Mouse (Mus musculus) spleen, adult 2 months (tissue): ENCODE data around the gene Trim13. TPM values are rescaled to one million over a fixed set of nuclear protein-coding genes. Genes with fewer than 3 reads are reported as not detected.
A peak's percentile ranks its signal among the peaks of the same experiment; 100 is the strongest.
"Not testable (repeated sequence)": the region's sequence is repeated elsewhere in the genome, so short reads cannot be mapped to it uniquely, and the experiment has no call there.

Experiments used
- DNase-seq, 2 experiments: peaks; one replicate each; pipeline versions ENCODE4 v3.0.0 to v3.0.0-alpha.2; 2012 to 2021; ENCODE audit warnings: low spot score in 2 of 2, low read depth in 1 of 2
- H3K27ac ChIP-seq: fragments of 200-500 bp; 2 replicates; pipeline ENCODE4 v1.5.1; 2012; ENCODE audit warnings: low read length, inconsistent platforms; ENCODE audit not compliant: insufficient read depth
- H3K27me3 ChIP-seq: fragments of 200-500 bp; 2 replicates; pipeline ENCODE4 v1.6.1; 2012; ENCODE audit warnings: mild to moderate bottlenecking, moderate library complexity, low read length, inconsistent platforms; ENCODE audit not compliant: control insufficient read depth, insufficient read depth
- H3K36me3 ChIP-seq: fragments of 200-500 bp; 2 replicates; pipeline ENCODE4 v1.6.1; 2012; ENCODE audit warnings: mild to moderate bottlenecking, low read length, inconsistent platforms; ENCODE audit not compliant: control insufficient read depth, insufficient read depth
- H3K4me1 ChIP-seq: fragments of 200-500 bp; 2 replicates; pipeline ENCODE4 v1.6.1; 2011; ENCODE audit warnings: inconsistent platforms; ENCODE audit not compliant: control insufficient read depth, insufficient read depth, insufficient read length
- H3K4me3 ChIP-seq: fragments of 200-500 bp; 2 replicates; pipeline ENCODE4 v1.5.1; 2011; ENCODE audit warnings: mild to moderate bottlenecking, inconsistent platforms; ENCODE audit not compliant: insufficient read depth, insufficient read length; ENCODE audit errors: extremely low read depth
- CTCF ChIP-seq: fragments of 200-500 bp; IDR thresholded peaks from 2 replicates; pipeline ENCODE4 v1.5.1; 2011; ENCODE audit warnings: mild to moderate bottlenecking, inconsistent platforms; ENCODE audit not compliant: insufficient read depth, insufficient read length, insufficient replicate concordance; ENCODE audit errors: extremely low read depth
- POLR2A ChIP-seq: fragments of 200-500 bp; IDR thresholded peaks from 2 replicates; pipeline ENCODE4 v1.6.1; 2011; ENCODE audit warnings: low read depth, low read length, inconsistent platforms
- WGBS: fragments of 180-500 bp; shearing (Covaris S2); methylation state at CpG from one replicate; pipeline ENCODE4 v1.1.7; 2018; 5-methylcytosine and 5-hydroxymethylcytosine counted together
- polyA plus RNA-seq: library from polyadenylated mRNA; depleted of rRNA; stranded (reverse); fragments of >200 nt; gene quantifications from 2 replicates; pipeline ENCODE4 v1.2.3, GENCODE M21; 2012; rRNA removed

Gene Trim13
- polyA plus RNA-seq: 0.60 and 0.79 TPM in 2 replicates

- H3K4me3 ChIP-seq: peak within 1 kb of the TSS; percentile 72; the same call in 1 of the 2 replicates
- TF ChIP-seq CTCF: no peak
- no peak for TF ChIP-seq POLR2A
Measured at GRCm38 (mm10) chr14:61597968-61598367, at the start of gene Trim13. Gene Trim13 (plus strand): TSS chr14:61598247.

GRCm38 (mm10) chr14:61548614-61549013, 49.4 kb upstream of the Trim13 start:
- H3K27ac ChIP-seq: no peak overlapping the region

More at GRCm38 (mm10) chr14:61597968-61598367, at the start of gene Trim13:
- Histone ChIP-seq H3K4me1 (no peaks in the 10 kb centered on the region), H3K27ac (no peak within 1 kb of the TSS), H3K27me3 (no peaks in the 10 kb centered on the region), H3K36me3 (no peaks in the 10 kb centered on the region)
- WGBS: 57% methylated on average over 5 of the region's 5 CpGs
- no peak for DNase-seq

GRCm38 (mm10) chr14:61555931-61556288, 42.1 kb upstream of the Trim13 start:
- WGBS: 8% methylated on average over 6 of the region's 6 CpGs
- H3K27ac ChIP-seq: no peak overlapping the region
- H3K36me3 ChIP-seq: no peaks in the 10 kb centered on the region
- peak overlapping the region; percentile 85 for H3K4me3 ChIP-seq
- H3K4me1 ChIP-seq: peaks cover 3% of the 10 kb centered on the region; the same call in 1 of the 2 replicates
- H3K27me3 ChIP-seq: no peaks in the 10 kb centered on the region
- TF ChIP-seq CTCF (no peak), POLR2A (no peak)
- no peak for DNase-seq

More at GRCm38 (mm10) chr14:61548614-61549013, 49.4 kb upstream of the Trim13 start:
- Histone ChIP-seq H3K4me1 (no peaks in the 10 kb centered on the region), H3K4me3 (no peak overlapping the region), H3K27me3 (no peaks in the 10 kb centered on the region), H3K36me3 (peaks cover 4% of the 10 kb centered on the region)
- TF ChIP-seq POLR2A (no peak), CTCF (no peak)
- WGBS: 59% methylated on average over 1 of the region's 1 CpGs
- DNase-seq: no peak

GRCm38 (mm10) chr14:61556289-61557147, 41.5 kb upstream of the Trim13 start, which contains the start of gene Spryd7:
Gene Spryd7 (minus strand): TSS chr14:61556886.
- Histone ChIP-seq H3K4me3 (peak within 1 kb of the TSS; percentile 85), H3K27me3 (no peaks in the 10 kb centered on the region), H3K36me3 (no peaks in the 10 kb centered on the region), H3K27ac (peak within 1 kb of the TSS; percentile 79), H3K4me1 (peaks cover 3% of the 10 kb centered on the region; the same call in 1 of the 2 replicates)
- no peak for TF ChIP-seq CTCF
- TF ChIP-seq POLR2A: peak; percentile 79
- peak; percentile 96 to 99 for DNase-seq
- under 1% methylated on average over 72 of the region's 72 CpGs for WGBS

- DNase-seq: no peak
- WGBS: 94% methylated on average over 6 of the region's 6 CpGs
Measured at GRCm38 (mm10) chr14:61558901-61559300, 39.1 kb upstream of the Trim13 start.

GRCm38 (mm10) chr14:61559856-61560255, 38.2 kb upstream of the Trim13 start:
- no peaks in the 10 kb centered on the region for H3K4me1 ChIP-seq
- no peak overlapping the region for H3K4me3 ChIP-seq
- DNase-seq: no peak
- no peak overlapping the region for H3K27ac ChIP-seq
- H3K27me3 ChIP-seq: no peaks in the 10 kb centered on the region
- no peaks in the 10 kb centered on the region for H3K36me3 ChIP-seq
- no peak for TF ChIP-seq CTCF
- TF ChIP-seq POLR2A: no peak
- 84% methylated on average over 3 of the region's 3 CpGs for WGBS

More at GRCm38 (mm10) chr14:61558901-61559300, 39.1 kb upstream of the Trim13 start:
- no peak for TF ChIP-seq POLR2A
- TF ChIP-seq CTCF: no peak
- Histone ChIP-seq H3K4me1 (peaks cover 3% of the 10 kb centered on the region; the same call in 1 of the 2 replicates), H3K27ac (no peak overlapping the region), H3K27me3 (no peaks in the 10 kb centered on the region), H3K4me3 (no peak overlapping the region), H3K36me3 (no peaks in the 10 kb centered on the region)

- not testable (repeated sequence) for H3K4me3 ChIP-seq, H3K27ac ChIP-seq, H3K27me3 ChIP-seq, H3K4me1 ChIP-seq, DNase-seq, H3K36me3 ChIP-seq
- WGBS: 76% methylated on average over 4 of the region's 4 CpGs
Measured at GRCm38 (mm10) chr14:61566211-61566610, 31.8 kb upstream of the Trim13 start.
